In genomic region chr15:60783761-60784160, GRCm38 (mm10) we compare ENCODE assay signal across 16 mouse cellular contexts.
"Had no signal": no experiment of that assay in that cellular context is flagged by ENCODE, and none has a peak within 500 bp of the region (broad histone marks: within the 10 kb centered on the region; RNA-seq: fewer than 3 reads in every experiment).

No protein-coding gene starts in this region.

- H3K4me3 ChIP-seq: neural tube, embryonic 13.5 days; neural tube, embryonic 15.5 days; stomach, embryonic 15.5 days had no signal

- H3K9ac ChIP-seq: neural tube, embryonic 13.5 days; neural tube, embryonic 15.5 days; stomach, embryonic 15.5 days had no signal

- DNase-seq: retina, postnatal 1 day; right cerebral cortex, adult 18-20 months; right cerebral cortex, postnatal 14 days; right cerebral cortex, postnatal 25 days; right cerebral cortex, postnatal 4 days; spleen, adult 18-20 months; thymus, adult 18-20 months; thymus, adult 2 months; thymus, postnatal 14 days; thymus, postnatal 25 days; thymus, postnatal 36 days; thymus, postnatal 4 days had no signal

- H3K4me2 ChIP-seq: neural tube, embryonic 13.5 days; neural tube, embryonic 15.5 days; stomach, embryonic 15.5 days had no signal

- H3K4me1 ChIP-seq: neural tube, embryonic 13.5 days; neural tube, embryonic 15.5 days; stomach, embryonic 15.5 days had no signal

- H3K27ac ChIP-seq: neural tube, embryonic 13.5 days; neural tube, embryonic 15.5 days; stomach, embryonic 15.5 days; stomach, postnatal 0 days had no signal

- H3K9me3 ChIP-seq: neural tube, embryonic 13.5 days; neural tube, embryonic 15.5 days; stomach, embryonic 15.5 days had no signal

- H3K27me3 ChIP-seq: neural tube, embryonic 13.5 days; neural tube, embryonic 15.5 days; stomach, embryonic 15.5 days had no signal

- H3K36me3 ChIP-seq: neural tube, embryonic 13.5 days; neural tube, embryonic 15.5 days; stomach, embryonic 15.5 days had no signal
